Mouse (Mus musculus): ENCODE measurements at regions not wholly inside any gene's neighbourhood (a gene's known extent, or its start where the extent isn't known, plus 50 kb on each side); places are given as distances from the start of the nearest gene placed in this dataset.

GRCm38 (mm10) chr4:84199181-84199656 lies 475.9 kb downstream of the Bnc2 start:
- TF ChIP-seq POLR2A (IDR thresholded peaks at IDR 0.05; ENCODE audit: extremely low read depth, insufficient read depth, low read length) (no peak), CTCF (IDR thresholded peaks at IDR 0.05; ENCODE audit: extremely low read depth, insufficient read depth, low read length) (no peak)

All from cortical plate, adult 2 months (tissue).